Mouse (Mus musculus) ovary, adult 2 months (tissue): ENCODE measurements around the gene Aes. TPM values are rescaled to one million over a fixed set of nuclear protein-coding genes. Genes with fewer than 3 reads are reported as not detected.

Experiments
- polyA plus RNA-seq: library from polyadenylated mRNA; depleted of rRNA; stranded (reverse); fragments of >200 nt; gene quantifications from 2 replicates; pipeline ENCODE4 v1.2.3, GENCODE M21; 2012; rRNA removed

The Aes gene
- 2,184 and 2,590 TPM in 2 replicates for polyA plus RNA-seq

DNA sequence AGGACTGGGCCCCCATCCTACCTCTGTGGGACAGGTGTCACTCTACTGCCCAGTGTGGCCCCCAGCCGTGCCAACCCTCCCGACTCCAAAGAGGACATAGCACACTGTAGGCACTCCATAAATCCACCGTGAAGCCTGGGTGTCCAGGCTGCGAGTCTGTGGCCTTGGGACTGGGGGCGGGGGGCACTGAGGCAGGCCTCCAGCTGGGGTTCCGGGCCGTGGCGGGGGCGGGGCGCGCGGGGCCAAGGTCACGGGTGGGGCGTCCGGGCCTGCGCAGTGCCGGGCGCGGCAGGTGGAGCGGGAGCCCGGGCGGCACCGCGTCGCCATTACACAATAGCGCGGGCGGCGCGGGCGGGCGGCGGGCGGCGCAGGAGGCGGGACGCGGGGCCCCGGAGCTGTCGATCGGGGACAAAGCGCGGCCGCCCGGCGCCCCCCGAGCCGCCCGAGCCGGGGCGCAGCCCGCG lies at the start of gene Aes:
Gene Aes, plus strand, starts transcription at position 326 of the 464 bp plus-strand sequence.

DNA sequence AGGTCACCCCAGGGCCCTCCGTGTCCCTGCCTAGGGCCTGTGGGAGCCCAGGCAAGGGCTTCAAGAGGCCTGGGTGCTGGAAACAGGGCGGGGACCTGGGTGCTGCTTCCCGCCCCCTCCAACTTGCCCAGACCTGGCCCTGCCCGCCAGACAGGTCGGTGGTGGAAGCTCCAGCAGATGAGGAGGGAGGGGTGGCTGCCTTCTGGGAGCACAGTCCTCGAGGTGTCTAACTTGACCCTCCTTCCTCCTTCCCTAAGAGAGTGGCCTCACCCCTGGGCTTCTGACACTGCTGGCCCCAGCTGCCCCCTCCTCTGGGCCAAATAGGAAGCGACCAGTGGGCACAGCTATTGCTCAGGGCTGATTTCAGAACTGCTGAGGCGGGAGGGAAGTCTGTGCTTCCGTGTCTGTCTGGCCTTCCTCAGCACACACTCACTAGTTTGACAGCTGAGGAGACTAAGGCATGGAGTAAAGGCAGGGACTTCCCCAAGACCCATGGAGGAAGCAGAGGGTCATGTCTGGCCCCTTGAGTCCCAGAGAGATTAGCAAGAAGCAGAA lies 35.2 kb upstream of the Aes start, which contains the start of gene Gna15:
Gene Gna15, minus strand, starts transcription at position 175 of the 555 bp plus-strand sequence.

DNA sequence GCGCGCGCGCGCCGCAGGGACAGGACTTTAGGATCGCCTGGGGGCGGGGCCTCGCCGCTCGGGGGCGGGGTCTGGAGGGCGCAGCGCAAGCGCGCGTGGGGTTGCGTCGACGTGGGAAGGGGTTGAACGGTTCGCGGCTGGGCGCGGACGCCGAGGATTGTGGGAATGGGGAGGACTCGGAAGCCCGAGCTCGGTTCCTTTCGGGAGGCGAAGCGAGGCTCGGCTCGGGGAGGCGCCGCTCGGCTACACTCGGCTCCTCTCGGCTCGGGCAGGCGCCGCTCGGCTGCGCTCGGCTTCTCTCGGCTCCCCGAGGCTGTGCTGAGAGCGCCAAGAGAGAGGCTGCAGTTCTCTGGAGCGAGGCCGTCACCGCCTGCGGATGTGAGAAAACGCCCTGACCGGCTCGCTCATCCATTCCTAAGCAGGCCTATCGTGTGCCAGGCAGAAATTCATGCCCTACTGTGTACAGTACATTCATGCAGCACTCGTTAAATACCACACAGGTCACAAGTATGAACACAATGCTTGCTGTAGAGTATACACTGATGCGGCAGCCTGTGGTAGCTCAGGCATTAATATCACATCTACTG lies 14.0 kb upstream of the Aes start, which contains the start of gene Gna11:
Gene Gna11, minus strand, starts transcription at position 30 of the 587 bp plus-strand sequence.

DNA sequence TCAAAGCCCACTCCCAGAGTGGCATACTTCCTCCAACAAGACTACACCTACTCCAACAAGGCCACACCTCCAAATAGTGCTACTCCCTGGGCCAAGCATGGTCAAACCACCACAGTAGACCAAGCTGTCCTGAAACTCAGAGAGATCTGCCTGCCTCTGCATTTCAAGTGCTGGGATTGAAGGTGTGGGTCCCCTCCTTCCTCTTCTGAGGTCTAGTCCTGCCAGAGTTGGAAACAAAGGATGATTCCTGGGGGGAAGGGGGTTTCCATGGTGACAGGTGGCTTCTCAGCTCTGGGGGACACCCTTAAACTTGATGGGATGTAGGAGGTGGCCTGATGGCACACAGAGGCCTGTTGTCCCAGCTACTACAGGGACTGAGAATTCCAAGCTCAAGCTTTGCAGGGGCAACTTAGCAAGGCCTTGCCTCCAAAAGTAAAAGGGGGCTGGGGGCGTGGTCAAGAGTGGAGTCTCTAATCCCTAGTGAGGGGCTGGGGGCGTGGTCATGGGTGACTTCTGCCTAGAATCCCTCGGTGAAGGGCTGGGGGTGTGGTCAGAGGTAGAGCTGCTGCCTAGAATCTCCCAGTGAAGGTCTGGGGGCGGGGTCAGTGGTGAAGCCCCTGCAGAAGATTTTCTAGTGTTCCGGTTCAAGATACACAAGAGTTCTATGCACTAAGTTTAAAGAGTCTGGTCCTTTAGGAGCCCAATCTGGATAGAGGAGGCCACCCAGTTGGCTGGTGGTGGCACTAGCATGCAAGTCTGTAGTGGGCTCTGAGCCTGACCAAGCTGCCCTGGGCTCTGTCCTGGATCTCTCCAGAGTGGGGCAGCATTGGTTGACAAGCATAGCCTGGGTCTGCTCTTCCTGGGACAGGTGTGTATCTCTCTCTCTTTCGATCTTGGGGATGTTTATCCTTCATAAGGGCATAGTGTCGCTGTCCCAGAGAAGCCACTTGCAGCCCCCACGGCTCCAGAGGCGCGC lies 15.1 kb downstream of the Aes start, which contains the start of gene Tle2:
Gene Tle2, plus strand, starts transcription at position 481 of the 976 bp plus-strand sequence.

DNA sequence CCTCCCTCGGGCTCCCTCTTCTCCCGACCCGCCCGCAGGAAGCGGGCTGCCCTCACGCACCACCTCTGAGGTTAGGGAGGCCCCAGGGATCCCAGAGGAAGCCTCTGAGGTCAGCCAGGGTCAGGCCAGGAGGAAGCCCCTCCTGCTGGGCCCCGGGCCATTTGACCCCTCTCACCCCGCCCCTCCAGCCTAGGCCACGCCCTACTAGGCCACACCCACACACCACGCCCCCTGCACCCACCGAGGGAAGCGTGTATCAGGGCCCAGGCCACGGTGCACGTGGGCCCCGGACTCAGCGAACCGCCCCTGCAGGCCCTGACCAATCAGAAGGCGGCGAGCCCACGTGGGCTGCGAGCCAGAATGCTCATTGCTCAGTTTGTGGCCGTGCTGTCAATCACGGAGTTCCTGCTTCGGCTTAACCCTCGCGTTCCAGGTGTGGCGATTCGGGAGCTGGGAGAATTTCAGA lies 41.5 kb downstream of the Aes start, which contains the start of gene Tle6:
Gene Tle6, minus strand, starts transcription at position 336 of the 466 bp plus-strand sequence.

DNA sequence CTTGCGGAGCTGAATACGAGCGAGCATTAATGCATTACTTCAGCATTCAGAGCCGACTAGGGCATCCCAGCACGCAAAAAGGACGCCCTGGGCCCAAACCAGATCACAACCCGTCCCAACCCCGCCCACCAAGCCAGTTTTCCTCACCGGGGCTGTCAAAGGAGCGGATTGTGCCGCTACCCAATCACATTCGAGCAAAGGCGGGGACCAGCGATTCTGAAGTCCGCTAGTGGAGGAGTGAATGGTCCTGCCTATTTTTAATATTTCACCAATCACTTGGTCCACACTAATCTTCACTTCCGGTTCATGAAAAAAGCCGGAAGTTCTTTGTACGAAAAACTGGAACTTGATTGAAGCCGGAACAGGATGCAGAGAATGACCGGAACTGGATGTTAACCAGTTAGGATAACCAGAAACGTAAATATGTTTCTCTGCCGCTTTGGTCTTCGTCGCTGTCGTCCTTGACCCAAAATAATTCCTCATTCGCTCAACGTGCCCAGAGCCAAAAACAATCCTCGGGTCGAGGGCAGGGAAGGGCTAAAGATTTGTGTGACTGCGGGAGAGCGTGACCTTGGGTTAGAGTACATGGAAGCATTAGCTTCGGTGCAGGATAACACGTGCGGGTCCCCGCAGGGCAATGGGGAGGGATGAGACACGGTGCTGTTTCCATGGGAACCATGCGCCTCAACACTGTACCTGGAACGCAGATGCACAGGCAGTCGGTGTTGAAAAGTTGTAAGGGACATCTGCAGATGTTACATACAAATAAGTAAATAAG lies 46.9 kb downstream of the Aes start, which contains the start of gene BC025920:
Gene BC025920, plus strand, starts transcription at position 297 of the 778 bp plus-strand sequence.

Other genes starting within 250 kb of the Aes start
- 45.0 and 53.4 TPM in 2 replicates for gene Cactin, start 238.4 kb upstream of the Aes start, polyA plus RNA-seq
- 34.6 and 38.7 TPM in 2 replicates for gene Tbxa2r, start 230.8 kb upstream of the Aes start, polyA plus RNA-seq
- 1.8 and 2.4 TPM in 2 replicates for gene Gipc3, start 216.2 kb upstream of the Aes start, polyA plus RNA-seq
- 168 and 202 TPM in 2 replicates for gene Hmg20b, start 209.0 kb upstream of the Aes start, polyA plus RNA-seq
- 43.4 and 67.4 TPM in 2 replicates for gene Mfsd12, start 202.0 kb upstream of the Aes start, polyA plus RNA-seq
- gene 4930404N11Rik, start 193.7 kb upstream of the Aes start, polyA plus RNA-seq, result 13.7 and 14.3 TPM in 2 replicates
- 189 and 205 TPM in 2 replicates for gene Fzr1, start 181.0 kb upstream of the Aes start, polyA plus RNA-seq
- 178 and 192 TPM in 2 replicates for gene Dohh, start 175.1 kb upstream of the Aes start, polyA plus RNA-seq
- gene Gm48551, start 175.0 kb upstream of the Aes start, polyA plus RNA-seq, result 10.9 and 15.0 TPM in 2 replicates
- gene Gm48552, start 170.5 kb upstream of the Aes start, polyA plus RNA-seq, result 9.3 and 10.3 TPM in 2 replicates
- gene Smim24, start 166.4 kb upstream of the Aes start, polyA plus RNA-seq, result 16.3 and 19.5 TPM in 2 replicates
- gene Nfic, start 103.9 kb upstream of the Aes start, polyA plus RNA-seq, result 63.2 and 87.3 TPM in 2 replicates
- gene Celf5, start 76.8 kb upstream of the Aes start, polyA plus RNA-seq, result 0.77 and 1.4 TPM in 2 replicates
- 384 and 527 TPM in 2 replicates for gene Ncln, start 63.1 kb upstream of the Aes start, polyA plus RNA-seq
- 4.2 and 5.4 TPM in 2 replicates for gene S1pr4, start 59.4 kb upstream of the Aes start, polyA plus RNA-seq
- 3.2 and 3.5 TPM in 2 replicates for gene Gna15, start 35.3 kb upstream of the Aes start, polyA plus RNA-seq
- gene Gna11, start 14.3 kb upstream of the Aes start, polyA plus RNA-seq, result 162 and 181 TPM in 2 replicates
- 497 and 508 TPM in 2 replicates for gene Tle2, start 15.1 kb downstream of the Aes start, polyA plus RNA-seq
- 192 and 202 TPM in 2 replicates for gene Tle6, start 41.6 kb downstream of the Aes start, polyA plus RNA-seq
- 0.47 and 0.74 TPM in 2 replicates for gene BC025920, start 46.8 kb downstream of the Aes start, polyA plus RNA-seq
- gene Sirt6, start 68.3 kb downstream of the Aes start, polyA plus RNA-seq, result 59.4 and 65.9 TPM in 2 replicates
- 62.1 and 90.5 TPM in 2 replicates for gene Ankrd24, start 69.1 kb downstream of the Aes start, polyA plus RNA-seq
- gene Gm10778, start 89.6 kb downstream of the Aes start, polyA plus RNA-seq, result 0.10 and 0.26 TPM in 2 replicates
- 0.21 and 0.46 TPM in 2 replicates for gene Zfp433, start 145.3 kb downstream of the Aes start, polyA plus RNA-seq
- 0.12 and 0.59 TPM in 2 replicates for gene Gm3055, start 211.7 kb downstream of the Aes start, polyA plus RNA-seq